Mouse (Mus musculus) CH12.LX (cell line): ENCODE data around the gene Cul9.

Experiments
- CHD1 ChIP-seq: IDR thresholded peaks from 2 replicates; pipeline ENCODE4 v1.6.1; 2012; ENCODE audit warnings: low read depth, low read length, improper control_type of control experiment, inconsistent platforms
- CHD2 ChIP-seq: IDR thresholded peaks from 2 replicates; pipeline ENCODE4 v1.6.1; 2011; ENCODE audit warnings: low read length, improper control_type of control experiment
- CTCF ChIP-seq, 2 experiments: IDR thresholded peaks in 1 of 2; conservative IDR thresholded peaks in 1 of 2; 2 replicates each; pipeline ENCODE4 v1.5.1; 2011 to 2012; ENCODE audit warnings: low read depth in 2 of 2, low read length in 2 of 2, improper control_type of control experiment in 1 of 2, inconsistent platforms in 1 of 2, mild to moderate bottlenecking in 1 of 2, moderate library complexity in 1 of 2
- EP300 ChIP-seq: IDR thresholded peaks from 2 replicates; pipeline ENCODE4 v1.6.1; 2011; ENCODE audit warnings: low read length, improper control_type of control experiment
- HCFC1 ChIP-seq: IDR thresholded peaks from 2 replicates; pipeline ENCODE4 v1.6.1; 2012; ENCODE audit warnings: low read depth, mild to moderate bottlenecking, inconsistent platforms, low read length, improper control_type of control experiment
- MAFK ChIP-seq: IDR thresholded peaks from 2 replicates; pipeline ENCODE4 v1.6.1; 2011; ENCODE audit warnings: low read length, improper control_type of control experiment; ENCODE audit not compliant: insufficient replicate concordance
- MAX ChIP-seq: IDR thresholded peaks from 2 replicates; pipeline ENCODE4 v1.6.1; 2011; ENCODE audit warnings: low read length, improper control_type of control experiment
- MEF2A ChIP-seq: IDR thresholded peaks from 2 replicates; pipeline ENCODE4 v1.6.1; 2014; ENCODE audit warnings: low read depth, mild to moderate bottlenecking, inconsistent platforms, low read length, improper control_type of control experiment, borderline replicate concordance
- NELFE ChIP-seq: IDR thresholded peaks from 2 replicates; pipeline ENCODE4 v1.6.1; 2011; ENCODE audit warnings: low read depth, low read length, improper control_type of control experiment
- POLR2A ChIP-seq: IDR thresholded peaks from 2 replicates; pipeline ENCODE4 v1.6.1; 2011; ENCODE audit warnings: low read depth, mild to moderate bottlenecking, improper control_type of control experiment, low read length

- TF ChIP-seq NELFE, result no peak
- TF ChIP-seq MAFK, result no peak
- TF ChIP-seq MEF2A, result no peak
- TF ChIP-seq CTCF (conservative IDR thresholded peaks at IDR 0.05 in 1 of 2, IDR thresholded peaks at IDR 0.05 in 1 of 2; ENCODE audit: low read depth in 2 of 2, low read length in 2 of 2), result no peak
- TF ChIP-seq EP300, result no peak
- no peak for TF ChIP-seq MAX
- no peak for TF ChIP-seq CHD1
- no peak for TF ChIP-seq POLR2A
- no peak for TF ChIP-seq CHD2
- TF ChIP-seq HCFC1, result no peak
Measured at GRCm38 (mm10) chr17:46554646-46554976, 8.4 kb upstream of the Cul9 start.
